In the genomic region with DNA sequence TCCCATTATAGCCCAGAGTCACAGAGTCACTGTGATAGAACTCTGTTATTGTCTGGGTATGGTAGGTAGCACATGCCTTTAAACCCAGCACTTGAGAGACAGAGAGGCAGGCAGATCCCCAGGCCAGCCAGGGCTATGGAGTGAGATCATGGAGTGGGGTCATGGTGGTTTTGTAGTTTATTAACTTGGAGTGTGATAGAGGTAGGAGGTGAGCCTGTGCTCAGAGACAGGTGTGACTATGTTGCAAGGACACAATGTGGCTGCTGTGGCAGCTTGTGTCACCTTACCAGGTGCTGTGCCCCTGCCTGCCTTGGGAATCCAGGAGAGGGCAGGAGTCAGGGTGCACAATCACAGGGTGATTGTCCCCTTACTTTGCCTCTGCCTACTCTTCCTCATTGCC, we compare ENCODE assay signal across 12 mouse cellular contexts. TPM values are rescaled to one million over a fixed set of nuclear protein-coding genes. Genes with fewer than 3 reads are reported as not detected.
DNase-seq lines count a peak whose midpoint lies in the region; ATAC-seq lines count a peak whose summit lies in the region.
"Had no signal": no experiment of that assay in that cellular context is flagged by ENCODE, and none has a peak within 500 bp of the region (broad histone marks: within the 10 kb centered on the region; RNA-seq: fewer than 3 reads in every experiment).

No protein-coding gene starts in this region.

- H3K36me3 ChIP-seq in liver, embryonic 15.5 days (replicated peaks), result peaks cover 13% of the 10 kb centered on the region
- H3K36me3 ChIP-seq in liver, embryonic 12.5 days, result peaks cover 20% of the 10 kb centered on the region
- peaks cover 17% of the 10 kb centered on the region for H3K36me3 ChIP-seq in hindbrain, embryonic 13.5 days
- peaks cover 14% of the 10 kb centered on the region for H3K36me3 ChIP-seq in neural tube, embryonic 15.5 days

- no peak overlapping the region for H3K4me3 ChIP-seq in liver, embryonic 15.5 days (replicated peaks)
- no peak overlapping the region for H3K4me3 ChIP-seq in liver, embryonic 12.5 days
- peak overlapping the region; percentile 96; the same call in 1 of the 2 replicates for H3K4me3 ChIP-seq in hindbrain, embryonic 13.5 days
- H3K4me3 ChIP-seq in neural tube, embryonic 15.5 days (replicated peaks), result 0 out of 2 replicates have a peak overlapping the region, but pooled peaks have one; percentile 87

- no peak overlapping the region for H3K9ac ChIP-seq in liver, embryonic 15.5 days
- H3K9ac ChIP-seq in liver, embryonic 12.5 days, result no peak overlapping the region
- H3K9ac ChIP-seq in hindbrain, embryonic 13.5 days, result peak overlapping the region; percentile 98
- H3K9ac ChIP-seq in neural tube, embryonic 15.5 days (replicated peaks), result peak overlapping the region; percentile 89; the same call in 1 of the 2 replicates

- peaks cover 70% of the 10 kb centered on the region for H3K4me1 ChIP-seq in liver, embryonic 15.5 days (replicated peaks)
- peaks cover 73% of the 10 kb centered on the region for H3K4me1 ChIP-seq in liver, embryonic 12.5 days
- H3K4me1 ChIP-seq in hindbrain, embryonic 13.5 days (replicated peaks), result peaks cover 89% of the 10 kb centered on the region
- H3K4me1 ChIP-seq in neural tube, embryonic 15.5 days, result peaks cover 73% of the 10 kb centered on the region

- H3K27me3 ChIP-seq in liver, embryonic 15.5 days, result peaks cover 18% of the 10 kb centered on the region
- peaks cover 5% of the 10 kb centered on the region for H3K27me3 ChIP-seq in liver, embryonic 12.5 days (replicated peaks)
- no peaks in the 10 kb centered on the region for H3K27me3 ChIP-seq in hindbrain, embryonic 13.5 days
- no peaks in the 10 kb centered on the region for H3K27me3 ChIP-seq in neural tube, embryonic 15.5 days (replicated peaks)

- peak; percentile 88 for DNase-seq in heart, adult 11 months
- no peak for DNase-seq in heart, adult 18-20 months
- DNase-seq in thymus, adult 18-20 months, result no peak
- DNase-seq in cerebellum, adult 11-12 months, result no peak
- DNase-seq: lung, adult 18-20 months had no signal

- H3K4me2 ChIP-seq in liver, embryonic 15.5 days, result no peak overlapping the region
- no peak overlapping the region for H3K4me2 ChIP-seq in liver, embryonic 12.5 days
- peak overlapping the region; percentile 96 for H3K4me2 ChIP-seq in hindbrain, embryonic 13.5 days
- H3K4me2 ChIP-seq in neural tube, embryonic 15.5 days, result peak overlapping the region; percentile 94

- H3K27ac ChIP-seq in liver, embryonic 15.5 days (replicated peaks), result peak overlapping the region; percentile 7; the same call in 1 of the 2 replicates
- H3K27ac ChIP-seq in liver, embryonic 12.5 days, result no peak overlapping the region
- no peak overlapping the region for H3K27ac ChIP-seq in hindbrain, embryonic 13.5 days
- H3K27ac ChIP-seq in neural tube, embryonic 15.5 days (replicated peaks), result no peak overlapping the region

- no peak for ATAC-seq in liver, embryonic 15.5 days (ENCODE audit: insufficient read depth)
- ATAC-seq in liver, embryonic 12.5 days, result no peak
- no peak for ATAC-seq in hindbrain, embryonic 13.5 days (ENCODE audit: low FRiP score)
- no peak for ATAC-seq in neural tube, embryonic 15.5 days (ENCODE audit: low FRiP score)

- no peaks in the 10 kb centered on the region for H3K9me3 ChIP-seq in liver, embryonic 15.5 days (replicated peaks)
- no peaks in the 10 kb centered on the region for H3K9me3 ChIP-seq in liver, embryonic 12.5 days (replicated peaks)
- no peaks in the 10 kb centered on the region for H3K9me3 ChIP-seq in hindbrain, embryonic 13.5 days
- H3K9me3 ChIP-seq in neural tube, embryonic 15.5 days (replicated peaks), result no peaks in the 10 kb centered on the region

RNA-seq across cellular contexts. Expression of a gene that starts 2.1 kb away (rescaled TPM):
- 10 to 100 TPM; 54.7 to 58.9 TPM for total RNA-seq in heart, adult 18-20 months (2021)
- polyA plus RNA-seq in liver, embryonic 15.5 days (2015; fragmentation: Nextera tagmentation; extraction: Ambion mirVana), result 1.4 and 2.2 TPM in 2 replicates
- polyA plus RNA-seq in liver, embryonic 12.5 days (2016; fragmentation: Nextera tagmentation; extraction: Ambion mirVana), result 3.1 and 3.2 TPM in 2 replicates
- 14.3 and 15.1 TPM in 2 replicates for polyA plus RNA-seq in hindbrain, embryonic 13.5 days (2015; fragmentation: Nextera tagmentation; extraction: Ambion mirVana)
- 13.9 and 14.0 TPM in 2 replicates for polyA plus RNA-seq in neural tube, embryonic 15.5 days (2015; fragmentation: Nextera tagmentation; extraction: Ambion mirVana)

RNA-seq across cellular contexts. Expression of a gene that starts 6.0 kb away (rescaled TPM):
- 10 to 100 TPM in 1 of 2 experiments, 1 to 10 TPM in 1; 9.2 to 11.2 TPM for total RNA-seq in heart, adult 18-20 months (2021)
- 0.58 and 0.75 TPM in 2 replicates for polyA plus RNA-seq in liver, embryonic 15.5 days (2015; fragmentation: Nextera tagmentation; extraction: Ambion mirVana)
- polyA plus RNA-seq in liver, embryonic 12.5 days (2016; fragmentation: Nextera tagmentation; extraction: Ambion mirVana), result 2.1 and 2.5 TPM in 2 replicates
- 29.4 and 31.0 TPM in 2 replicates for polyA plus RNA-seq in hindbrain, embryonic 13.5 days (2015; fragmentation: Nextera tagmentation; extraction: Ambion mirVana)
- 31.5 and 41.3 TPM in 2 replicates for polyA plus RNA-seq in neural tube, embryonic 15.5 days (2015; fragmentation: Nextera tagmentation; extraction: Ambion mirVana)
- total RNA-seq: neutrophil, adult 5-6 weeks had no signal

RNA-seq across cellular contexts. Expression of a gene that starts 19.4 kb away (rescaled TPM):
- 1 to 10 TPM; 2.7 to 4.5 TPM for total RNA-seq in heart, adult 18-20 months (2021)
- 3.9 and 4.9 TPM in 2 replicates for polyA plus RNA-seq in liver, embryonic 15.5 days (2015; fragmentation: Nextera tagmentation; extraction: Ambion mirVana)
- 3.0 and 3.6 TPM in 2 replicates for polyA plus RNA-seq in liver, embryonic 12.5 days (2016; fragmentation: Nextera tagmentation; extraction: Ambion mirVana)
- 1.9 and 3.3 TPM in 2 replicates for polyA plus RNA-seq in hindbrain, embryonic 13.5 days (2015; fragmentation: Nextera tagmentation; extraction: Ambion mirVana)
- 2.1 and 3.4 TPM in 2 replicates for polyA plus RNA-seq in neural tube, embryonic 15.5 days (2015; fragmentation: Nextera tagmentation; extraction: Ambion mirVana)

RNA-seq across cellular contexts. Expression of a gene that starts 20.3 kb away (rescaled TPM):
- total RNA-seq in heart, adult 18-20 months (2021), result 10 to 100 TPM in 1 of 2 experiments, 1 to 10 TPM in 1; 8.3 to 10.6 TPM
- polyA plus RNA-seq in liver, embryonic 15.5 days (2015; fragmentation: Nextera tagmentation; extraction: Ambion mirVana), result 5.2 TPM in 2 replicates
- 9.3 and 11.1 TPM in 2 replicates for polyA plus RNA-seq in liver, embryonic 12.5 days (2016; fragmentation: Nextera tagmentation; extraction: Ambion mirVana)
- 14.9 and 15.5 TPM in 2 replicates for polyA plus RNA-seq in hindbrain, embryonic 13.5 days (2015; fragmentation: Nextera tagmentation; extraction: Ambion mirVana)
- 15.3 and 20.3 TPM in 2 replicates for polyA plus RNA-seq in neural tube, embryonic 15.5 days (2015; fragmentation: Nextera tagmentation; extraction: Ambion mirVana)

RNA-seq across cellular contexts. Expression of a gene that starts 23.5 kb away (rescaled TPM):
- not detected for total RNA-seq in heart, adult 18-20 months (2021)
- polyA plus RNA-seq in liver, embryonic 15.5 days (2015; fragmentation: Nextera tagmentation; extraction: Ambion mirVana), result 0.07 and 0.28 TPM in 2 replicates
- polyA plus RNA-seq in liver, embryonic 12.5 days (2016; fragmentation: Nextera tagmentation; extraction: Ambion mirVana), result 0.12 and 0.19 TPM in 2 replicates
- not detected in 2 replicates for polyA plus RNA-seq in hindbrain, embryonic 13.5 days (2015; fragmentation: Nextera tagmentation; extraction: Ambion mirVana)
- 0.15 and 0.40 TPM in 2 replicates for polyA plus RNA-seq in neural tube, embryonic 15.5 days (2015; fragmentation: Nextera tagmentation; extraction: Ambion mirVana)
- polyA plus RNA-seq: C2C12; large intestine, adult 2 months had no signal

Comparison
In these comparisons a context has a peak if more than half of its experiments do, and no peak if none do; other contexts are left out.
1. H3K4me2 ChIP-seq: peak in hindbrain, embryonic 13.5 days (single experiment) and neural tube, embryonic 15.5 days (single experiment); none in liver, embryonic 15.5 days (single experiment) and liver, embryonic 12.5 days (single experiment).
2. H3K4me3 ChIP-seq: peak in hindbrain, embryonic 13.5 days (single experiment) and neural tube, embryonic 15.5 days (single experiment); none in liver, embryonic 15.5 days (single experiment) and liver, embryonic 12.5 days (single experiment).
3. H3K9ac ChIP-seq: peak in hindbrain, embryonic 13.5 days (single experiment) and neural tube, embryonic 15.5 days (single experiment); none in liver, embryonic 15.5 days (single experiment) and liver, embryonic 12.5 days (single experiment).